Mouse (Mus musculus) adrenal gland, postnatal 25 days (tissue): ENCODE measurements at regions not wholly inside any gene's neighbourhood (a gene's known extent, or its start where the extent isn't known, plus 50 kb on each side); places are given as distances from the start of the nearest gene placed in this dataset.
"Not testable (repeated sequence)": the region's sequence is repeated elsewhere in the genome, so short reads cannot be mapped to it uniquely, and the experiment has no call there.

Experiments used
- DNase-seq: peaks from one replicate; pipeline ENCODE4 v3.0.0; 2021; ENCODE audit warnings: mixed read lengths
- microRNA-seq, 2 experiments: library from miRNA; unstranded; fragments of <30 nt; microRNA quantifications; one replicate each; pipeline ENCODE4 v1.2.0; 2021

DNA sequence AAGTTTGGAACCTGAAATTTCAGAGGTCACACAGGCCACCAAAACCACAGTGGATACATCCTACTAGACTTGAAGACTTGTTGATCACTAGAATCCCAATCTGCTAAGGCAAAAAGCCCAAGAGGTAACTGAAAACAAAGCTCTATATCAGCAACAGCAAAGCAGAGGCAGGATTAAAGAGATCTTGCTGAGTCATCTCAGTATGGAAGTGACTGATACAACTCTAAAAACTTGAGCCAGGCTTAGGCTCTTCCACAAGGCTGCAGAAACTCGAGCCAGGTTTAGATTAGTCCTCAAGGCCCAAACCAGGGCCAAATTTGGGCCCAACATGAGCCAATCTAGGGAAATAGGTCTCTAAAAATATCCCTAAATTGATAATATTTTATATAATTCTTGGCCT is 56.2 kb downstream of the Speer3 start:
- DNase-seq = no peak

DNA sequence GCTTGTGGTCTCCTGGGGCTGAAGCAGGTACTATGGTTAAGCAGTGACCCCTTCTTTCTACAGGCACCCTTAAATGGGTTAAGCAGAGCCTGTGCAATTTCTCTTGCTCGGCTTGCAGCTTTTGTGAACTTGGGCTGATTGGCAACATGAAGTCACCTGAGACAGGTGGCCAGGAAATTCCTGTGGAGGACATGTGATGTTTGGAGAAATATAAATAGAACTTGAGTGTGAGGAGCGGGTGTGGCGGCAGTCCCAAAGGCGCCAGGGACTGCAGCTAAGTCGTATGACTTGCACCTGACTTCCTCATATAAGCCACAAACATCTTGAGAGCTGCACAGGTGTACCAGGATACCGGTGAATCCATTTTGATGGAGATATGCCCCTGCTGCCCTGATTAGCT is 88.8 kb downstream of the Speer3 start:
- DNase-seq = not testable (repeated sequence)

DNA sequence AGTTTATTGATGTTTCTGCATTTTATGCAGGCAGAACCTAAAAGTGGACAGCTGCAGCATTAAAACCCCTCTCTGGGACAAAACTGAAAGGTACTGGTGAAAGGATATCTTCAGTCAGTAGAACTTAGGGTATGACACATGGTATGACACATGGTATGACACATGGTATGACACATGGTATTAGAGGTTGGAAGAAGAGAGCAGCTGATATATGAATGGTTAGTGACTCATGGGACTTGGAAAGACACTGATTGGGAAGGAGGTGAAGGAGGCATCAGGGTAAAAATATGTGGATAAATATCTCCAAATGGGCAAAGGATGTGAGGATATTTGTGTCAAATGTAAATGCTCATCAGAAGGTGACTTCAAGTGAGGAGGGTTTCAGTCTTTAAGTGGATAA is 97.0 kb downstream of the Speer3 start:
- no peak for DNase-seq

DNA sequence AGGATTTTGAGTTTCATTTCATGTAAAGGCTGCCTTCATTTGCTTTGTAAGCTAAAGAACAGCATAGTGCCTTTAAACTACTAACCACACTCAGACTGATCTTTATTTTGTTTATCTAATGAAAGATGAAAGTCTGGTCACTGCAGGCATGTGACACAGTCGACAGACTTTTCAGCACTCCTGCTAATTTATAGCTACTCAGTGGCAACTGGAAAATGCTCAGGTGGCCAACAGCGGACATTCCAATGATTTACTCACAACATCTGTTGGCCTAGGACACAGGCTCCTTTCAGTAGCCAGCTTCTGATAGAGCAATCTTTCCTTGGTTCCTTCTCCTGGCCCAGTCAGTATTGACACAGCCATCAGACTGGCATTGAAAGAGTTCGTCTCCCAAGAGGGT is 116.8 kb upstream of the Sema3e start:
- DNase-seq = no peak

DNA sequence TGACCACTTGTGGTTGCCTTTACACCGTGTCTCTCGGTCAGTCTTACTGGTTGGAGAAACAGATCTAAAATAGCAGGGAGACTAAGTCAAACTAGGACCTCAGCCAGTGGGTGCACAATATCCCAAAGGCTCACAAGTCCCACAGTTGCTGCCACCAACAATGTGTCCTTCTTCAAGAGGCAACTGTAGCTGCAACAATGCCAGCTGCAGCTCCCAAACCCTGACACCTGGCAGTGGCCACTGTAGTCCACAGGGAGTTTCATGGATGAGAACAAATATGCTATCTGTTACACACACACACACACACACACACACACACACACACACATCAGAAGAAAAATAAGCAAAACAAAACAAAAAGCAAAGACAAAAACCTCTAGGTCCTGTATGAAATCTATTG is 107.7 kb upstream of the Sema3e start:
- DNase-seq = no peak

DNA sequence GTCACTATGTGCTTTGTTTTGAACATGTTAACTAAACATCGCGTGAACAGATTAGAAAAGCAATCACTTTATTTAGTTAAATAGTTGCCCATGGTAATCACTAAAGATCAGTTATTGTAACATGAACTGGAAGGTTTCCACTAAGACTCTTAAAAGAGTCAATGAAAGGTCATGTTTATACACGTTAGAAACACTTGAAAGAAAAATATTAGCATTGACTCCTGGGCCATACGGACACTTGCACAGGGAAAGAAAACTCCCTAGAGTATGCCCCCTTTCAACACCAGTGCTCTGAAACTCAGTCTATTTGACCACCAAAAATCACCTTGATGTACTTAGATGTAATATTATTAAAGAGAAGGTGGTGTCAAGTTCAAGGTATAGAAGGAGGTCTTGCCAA is 102.8 kb upstream of the Sema3e start:
- no peak for DNase-seq

DNA sequence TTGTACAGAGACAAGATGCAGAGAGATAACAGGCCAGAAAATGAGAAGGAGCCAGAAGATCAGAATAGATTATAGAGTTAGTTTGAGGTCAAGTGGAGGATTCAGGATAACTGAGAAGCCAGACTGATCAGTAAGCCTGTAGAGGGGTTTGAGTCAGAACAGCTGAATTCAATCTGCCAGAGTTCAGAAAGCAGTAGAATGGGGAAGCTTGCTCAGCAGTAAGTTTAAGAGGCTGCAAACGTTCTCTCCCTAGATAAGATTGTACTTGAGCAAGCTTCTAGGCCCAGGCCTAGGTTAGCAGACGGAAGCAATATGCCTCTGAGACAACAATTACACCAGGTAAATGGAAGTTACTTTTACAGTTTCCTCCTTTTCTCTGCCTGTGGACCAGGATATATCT is 94.1 kb upstream of the Sema3e start:
- DNase-seq = no peak

DNA sequence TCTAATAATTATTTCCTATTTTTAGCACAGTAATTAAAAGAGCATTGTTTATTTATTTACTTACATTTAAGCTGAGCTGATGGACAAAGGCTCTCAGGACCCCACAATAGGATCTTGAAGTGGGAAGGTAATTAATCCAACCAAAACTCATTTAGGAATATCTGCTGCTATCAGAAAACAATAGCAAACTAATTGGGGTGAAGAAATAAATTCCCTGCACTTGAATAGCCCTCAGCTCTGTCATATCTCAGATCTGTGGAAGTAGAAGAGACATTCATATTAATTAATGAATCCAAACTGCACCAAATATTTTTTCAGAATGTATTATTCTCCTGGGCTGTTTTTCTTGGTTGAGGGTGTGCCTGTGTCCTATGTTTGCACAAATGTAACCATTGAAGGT is 73.7 kb upstream of the Sema3e start:
- no peak for DNase-seq

DNA sequence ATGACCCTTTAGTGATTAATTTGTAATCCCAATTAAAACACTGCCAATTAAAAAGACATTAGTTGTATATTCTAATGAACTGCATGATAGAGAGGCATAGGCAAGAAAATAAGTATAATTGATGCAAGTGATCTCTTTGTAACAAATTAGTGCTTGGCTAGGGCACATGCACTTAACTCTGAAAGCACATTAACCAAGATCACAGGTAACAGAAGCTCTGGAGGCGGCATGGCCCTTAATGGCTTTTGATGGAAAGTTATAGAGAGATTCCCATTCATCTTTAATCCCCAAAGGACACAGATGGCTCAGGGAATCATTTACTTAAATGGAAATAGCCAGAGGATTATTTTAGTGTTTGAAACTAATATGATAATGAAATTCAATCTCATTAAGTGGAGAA is 69.5 kb upstream of the Sema3e start:
- no peak for DNase-seq

DNA sequence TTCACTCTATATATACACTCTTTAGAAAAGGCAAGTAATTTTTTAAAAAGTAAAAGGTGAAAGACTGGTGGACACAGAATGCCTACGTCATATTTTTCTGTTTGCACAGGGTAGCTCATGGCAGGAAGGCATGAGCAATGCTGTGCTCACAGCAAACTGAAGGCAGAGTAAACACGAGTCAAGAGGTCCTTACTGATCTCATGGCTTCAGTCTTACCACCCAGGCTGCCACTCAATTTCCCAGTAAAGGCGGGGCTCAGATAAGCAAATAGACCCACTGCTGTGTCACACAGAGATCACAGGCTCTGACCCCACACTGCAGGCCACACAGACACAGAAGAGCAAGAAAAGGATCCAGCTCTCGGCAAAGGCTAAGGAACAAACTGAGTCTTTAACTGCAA is 65.5 kb upstream of the Sema3e start:
- no peak for DNase-seq

DNA sequence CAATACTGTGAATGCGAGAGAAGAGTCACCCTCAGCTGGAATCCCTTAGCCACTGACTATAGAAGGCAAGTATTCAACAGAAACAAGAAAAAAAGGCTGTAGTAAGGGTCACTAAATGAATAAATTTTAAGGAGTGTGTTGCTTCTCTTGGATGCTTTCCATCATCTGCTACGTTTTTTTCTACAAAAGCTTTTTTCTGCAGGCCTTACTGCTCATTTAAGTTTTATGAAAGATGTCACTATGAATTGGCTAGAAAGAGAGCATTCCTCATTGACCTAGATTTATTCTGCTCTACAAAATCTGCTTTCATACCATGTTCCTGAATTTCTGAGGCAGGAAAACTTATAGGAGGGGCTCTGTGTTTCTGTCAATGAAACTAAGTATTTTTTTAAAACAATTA is 59.2 kb upstream of the Sema3e start:
- DNase-seq = no peak

DNA sequence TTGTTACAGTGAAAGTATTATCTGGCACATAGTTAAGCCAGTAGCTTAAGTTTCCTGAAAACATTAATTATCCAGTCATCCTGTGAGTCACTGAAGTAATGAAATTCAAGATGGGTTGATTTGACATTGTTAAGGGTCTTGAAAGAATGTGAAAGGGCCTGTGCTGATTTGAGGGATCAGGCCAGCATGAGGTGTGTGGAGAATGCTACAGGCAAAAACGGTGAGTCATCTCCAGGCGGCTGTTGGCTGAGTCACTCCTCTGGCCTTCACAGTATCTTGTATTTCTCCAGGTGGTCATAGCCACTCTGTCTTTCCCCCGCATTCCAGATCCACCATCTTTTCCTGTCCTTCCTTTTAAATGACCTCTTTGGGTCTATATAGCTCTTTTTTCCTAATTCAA is 50.4 kb upstream of the Sema3e start:
- DNase-seq = peak; percentile 2

Small RNAs in the stretch of these regions (microRNA-seq; reads per million reads assigned to microRNA genes)
- 0 reads per million in 2 experiments for gene Gm24054
